Mouse (Mus musculus) C2C12 (cell line): ENCODE data around the gene Rassf1. TPM values are rescaled to one million over a fixed set of nuclear protein-coding genes. Genes with fewer than 3 reads are reported as not detected.

ENCODE experiments used
- H3K27me3 ChIP-seq: one replicate; pipeline ENCODE4 v1.6.1; 2011; ENCODE audit not compliant: control insufficient read depth, insufficient read depth, insufficient read length
- H3K36me3 ChIP-seq: one replicate; pipeline ENCODE4 v1.6.1; 2011; ENCODE audit not compliant: control insufficient read depth, insufficient read depth
- H3K4me3 ChIP-seq: one replicate; pipeline ENCODE4 v1.5.1; 2011; ENCODE audit warnings: mild to moderate bottlenecking, control low read depth; ENCODE audit not compliant: poor library complexity, insufficient read depth, severe bottlenecking
- H3K79me2 ChIP-seq: one replicate; pipeline ENCODE4 v1.6.1; 2011; ENCODE audit not compliant: control insufficient read depth, insufficient read depth
- H3K79me3 ChIP-seq: one replicate; pipeline ENCODE4 v1.6.1; 2011; ENCODE audit warnings: low read depth, control low read depth
- H3ac ChIP-seq: one replicate; pipeline ENCODE3; 2011; ENCODE audit warnings: low read depth; ENCODE audit not compliant: control insufficient read depth, insufficient read length
- CEBPB ChIP-seq: IDR thresholded peaks from one replicate; pipeline ENCODE4 v1.6.1; 2011; ENCODE audit warnings: low read depth, mild to moderate bottlenecking, control low read depth, moderate library complexity
- CTCF ChIP-seq: IDR thresholded peaks from one replicate; pipeline ENCODE4 v1.5.1; 2011; ENCODE audit not compliant: control insufficient read depth, insufficient read depth, insufficient read length
- FOSL1 ChIP-seq: IDR thresholded peaks from one replicate; pipeline ENCODE4 v1.8.0; 2011; ENCODE audit warnings: mild to moderate bottlenecking, low read length; ENCODE audit not compliant: poor library complexity, insufficient read depth, severe bottlenecking
- MAX ChIP-seq: IDR thresholded peaks from one replicate; pipeline ENCODE4 v1.6.1; 2011; ENCODE audit warnings: mild to moderate bottlenecking, control low read depth
- MYOD1 ChIP-seq: IDR thresholded peaks from one replicate; pipeline ENCODE4 v1.6.1; 2011; ENCODE audit warnings: low read depth; ENCODE audit not compliant: control insufficient read depth, insufficient read length
- MYOG ChIP-seq: IDR thresholded peaks from one replicate; pipeline ENCODE4 v1.6.1; 2011; ENCODE audit not compliant: control insufficient read depth, insufficient read length; ENCODE audit errors: extremely low read depth
- USF1 ChIP-seq: IDR thresholded peaks from one replicate; pipeline ENCODE4 v1.6.1; 2011; ENCODE audit warnings: low read depth, mild to moderate bottlenecking, control low read depth, moderate library complexity
- long read RNA-seq, 2 experiments: library from polyadenylated mRNA; unstranded; transcript quantifications; one replicate each; pipeline ENCODE4 v2.0.0; 2019 to 2020
- polyA plus RNA-seq: library from polyadenylated mRNA; unstranded; fragments of >200 nt; fragmentation: generic; extraction: Trizol; gene quantifications from one replicate; pipeline ENCODE4 v1.2.1, GENCODE M21; 2012; ENCODE audit warnings: missing spikeins

Gene Rassf1
- 89.7 TPM for polyA plus RNA-seq
- long read RNA-seq, experiment 1, transcript Rassf1-201 (5 exons, 1,727 nt), result major isoform, 25 of 37 reads
- long read RNA-seq, experiment 1, partial matches to known transcripts, result 2 of 37 reads
- long read RNA-seq, experiment 1, other reads (novel, unspliced or antisense), result 6 of 37 reads
- long read RNA-seq, experiment 2, transcript Rassf1-202 (6 exons, 1,787 nt), result minor isoform, 119 of 375 reads
- long read RNA-seq, experiment 2, transcript Rassf1-201 (5 exons, 1,727 nt), result major isoform, 201 of 375 reads
- long read RNA-seq, experiment 2, partial matches to known transcripts, result 4 of 375 reads
- long read RNA-seq, experiment 2, other reads (novel, unspliced or antisense), result 49 of 375 reads

GRCm38 (mm10) chr9:107551117-107551889 lies at the start of gene Rassf1:
TSS of gene Rassf1 (plus strand) at chr9:107551555.
- Histone ChIP-seq H3ac (peak within 1 kb of the TSS; percentile 84), H3K4me3 (peak within 1 kb of the TSS; percentile 45), H3K36me3 (peaks cover under 1% of the 10 kb centered on the region), H3K79me3 (peaks cover 21% of the 10 kb centered on the region), H3K27me3 (no peaks in the 10 kb centered on the region), H3K79me2 (peaks cover 43% of the 10 kb centered on the region)
- TF ChIP-seq CTCF, result no peak
- TF ChIP-seq MYOG, result no peak
- peak; percentile 14 for TF ChIP-seq USF1
- TF ChIP-seq FOSL1, result no peak
- no peak for TF ChIP-seq MAX

GRCm38 (mm10) chr9:107502131-107502846 lies 49.1 kb upstream of the Rassf1 start:
- no peaks in the 10 kb centered on the region for H3K79me3 ChIP-seq
- H3K4me3 ChIP-seq, result no peak overlapping the region
- peaks cover 79% of the 10 kb centered on the region for H3K27me3 ChIP-seq
- H3K36me3 ChIP-seq, result no peaks in the 10 kb centered on the region
- H3ac ChIP-seq, result no peak overlapping the region
- H3K79me2 ChIP-seq, result no peaks in the 10 kb centered on the region
- TF ChIP-seq MAX (no peak), CEBPB (no peak), FOSL1 (no peak), CTCF (no peak), MYOG (no peak), MYOD1 (no peak), USF1 (no peak)

- Histone ChIP-seq H3K27me3 (peaks cover 81% of the 10 kb centered on the region), H3ac (no peak overlapping the region), H3K36me3 (no peaks in the 10 kb centered on the region), H3K79me3 (no peaks in the 10 kb centered on the region), H3K4me3 (no peak overlapping the region), H3K79me2 (no peaks in the 10 kb centered on the region)
- TF ChIP-seq MYOD1 (no peak), CEBPB (no peak), MAX (no peak), FOSL1 (no peak), USF1 (no peak), CTCF (no peak), MYOG (no peak)
Observed at GRCm38 (mm10) chr9:107504662-107505537, 46.5 kb upstream of the Rassf1 start.

GRCm38 (mm10) chr9:107508266-107508665 lies 43.1 kb upstream of the Rassf1 start:
- Histone ChIP-seq H3K79me3 (no peaks in the 10 kb centered on the region), H3K36me3 (no peaks in the 10 kb centered on the region), H3ac (no peak overlapping the region), H3K4me3 (no peak overlapping the region), H3K27me3 (peaks cover 86% of the 10 kb centered on the region), H3K79me2 (no peaks in the 10 kb centered on the region)
- TF ChIP-seq CTCF (no peak), USF1 (no peak)
